Mouse (Mus musculus) frontal cortex, postnatal 10 days (tissue): ENCODE measurements around the gene Lrrc4.

Experiments
- DNase-seq, 2 experiments: peaks; one replicate each; pipeline ENCODE4 v3.0.0; 2022; ENCODE audit warnings: low spot score in 2 of 2, mixed read lengths in 1 of 2

Lrrc4 gene

GRCm38 (mm10) chr6:28831011-28831853, at the start of gene Lrrc4:
Gene Lrrc4, minus strand, starts transcription at chr6:28831747.
- no peak for DNase-seq

- DNase-seq, result no peak
These were observed 49.4 kb upstream of the Lrrc4 start for GRCm38 (mm10) chr6:28880909-28881308.

- DNase-seq, result no peak
These were observed 47.8 kb upstream of the Lrrc4 start for GRCm38 (mm10) chr6:28879315-28879714.

GRCm38 (mm10) chr6:28877945-28878666, 46.6 kb upstream of the Lrrc4 start:
- peak in 1 of 2 experiments; percentile 50 for DNase-seq

GRCm38 (mm10) chr6:28876492-28876891, 44.9 kb upstream of the Lrrc4 start:
- DNase-seq, result no peak

GRCm38 (mm10) chr6:28875333-28875732, 43.8 kb upstream of the Lrrc4 start:
- no peak for DNase-seq

GRCm38 (mm10) chr6:28874759-28875158, 43.2 kb upstream of the Lrrc4 start:
- no peak for DNase-seq

- DNase-seq, result no peak
These were observed 42.5 kb upstream of the Lrrc4 start for GRCm38 (mm10) chr6:28874053-28874452.

GRCm38 (mm10) chr6:28872421-28872795, 40.9 kb upstream of the Lrrc4 start:
- no peak for DNase-seq

GRCm38 (mm10) chr6:28871725-28872420, 40.3 kb upstream of the Lrrc4 start:
- DNase-seq, result no peak

GRCm38 (mm10) chr6:28867516-28868251, 36.1 kb upstream of the Lrrc4 start:
- DNase-seq, result no peak

- DNase-seq, result no peak
These were observed 34.7 kb upstream of the Lrrc4 start for GRCm38 (mm10) chr6:28866206-28866605.

- DNase-seq, result no peak
These were observed 33.6 kb upstream of the Lrrc4 start for GRCm38 (mm10) chr6:28865112-28865511.

- DNase-seq, result no peak
These were observed 33.1 kb upstream of the Lrrc4 start for GRCm38 (mm10) chr6:28864684-28865083.

- DNase-seq, result no peak
These were observed 30.8 kb upstream of the Lrrc4 start for GRCm38 (mm10) chr6:28862304-28862703.

GRCm38 (mm10) chr6:28860922-28861321, 29.4 kb upstream of the Lrrc4 start:
- no peak for DNase-seq

- DNase-seq, result no peak
These were observed 28.9 kb upstream of the Lrrc4 start for GRCm38 (mm10) chr6:28860450-28860849.

- DNase-seq, result no peak
These were observed 27.5 kb upstream of the Lrrc4 start for GRCm38 (mm10) chr6:28859094-28859493.

GRCm38 (mm10) chr6:28857198-28858180, 25.9 kb upstream of the Lrrc4 start:
- no peak for DNase-seq

- DNase-seq, result no peak
These were observed 25.2 kb upstream of the Lrrc4 start for GRCm38 (mm10) chr6:28856789-28857188.
